Mouse (Mus musculus) MEL (cell line): ENCODE measurements around the gene Chmp3.

Experiments used
- CTCF ChIP-seq, 3 experiments: IDR thresholded peaks in 2 of 3; conservative IDR thresholded peaks in 1 of 3; 2 replicates each; pipeline ENCODE4 v1.5.1; 2011 to 2012; ENCODE audit warnings: low read length in 3 of 3, low read depth in 2 of 3, mild to moderate bottlenecking in 2 of 3, improper control_type of control experiment in 1 of 3, inconsistent platforms in 1 of 3, mixed read lengths in 1 of 3, moderate library complexity in 1 of 3; ENCODE audit not compliant: control insufficient read depth in 1 of 3, insufficient read depth in 1 of 3, poor library complexity in 1 of 3, severe bottlenecking in 1 of 3
- EP300 ChIP-seq, 2 experiments: IDR thresholded peaks; 2 replicates each; pipeline ENCODE4 v1.6.1; 2011; ENCODE audit warnings: improper control_type of control experiment in 2 of 2, low read length in 2 of 2, low read depth in 1 of 2, mild to moderate bottlenecking in 1 of 2
- MAFK ChIP-seq: IDR thresholded peaks from 2 replicates; pipeline ENCODE4 v1.6.1; 2011; ENCODE audit warnings: low read depth, mild to moderate bottlenecking, low read length, improper control_type of control experiment, borderline replicate concordance
- MXI1 ChIP-seq: IDR thresholded peaks from 2 replicates; pipeline ENCODE4 v1.6.1; 2011; ENCODE audit warnings: mild to moderate bottlenecking, low read depth, low read length, improper control_type of control experiment
- POLR2A ChIP-seq, 2 experiments: IDR thresholded peaks; 2 replicates each; pipeline ENCODE4 v1.6.1; 2011 to 2012; ENCODE audit warnings: low read length in 2 of 2, mild to moderate bottlenecking in 2 of 2, control low read depth in 1 of 2, improper control_type of control experiment in 1 of 2, low read depth in 1 of 2, moderate library complexity in 1 of 2; ENCODE audit not compliant: control insufficient read depth in 1 of 2, insufficient read depth in 1 of 2, poor library complexity in 1 of 2
- RAD21 ChIP-seq: IDR thresholded peaks from 2 replicates; pipeline ENCODE4 v1.6.1; 2011; ENCODE audit warnings: mild to moderate bottlenecking, low read depth, low read length, improper control_type of control experiment
- TBP ChIP-seq: IDR thresholded peaks from 2 replicates; pipeline ENCODE4 v1.8.0; 2011; ENCODE audit warnings: low read depth, low read length, improper control_type of control experiment
- USF1 ChIP-seq: IDR thresholded peaks from 2 replicates; pipeline ENCODE4 v1.6.1; 2014; ENCODE audit warnings: low read depth, mild to moderate bottlenecking, inconsistent platforms, low read length, improper control_type of control experiment, moderate library complexity
- ZC3H11A ChIP-seq: IDR thresholded peaks from 2 replicates; pipeline ENCODE4 v1.6.1; 2012; ENCODE audit warnings: low read depth, mild to moderate bottlenecking, inconsistent platforms, low read length, improper control_type of control experiment

GRCm38 (mm10) chr6:71624723-71625122, 81.1 kb downstream of the Chmp3 start:
- TF ChIP-seq POLR2A (IDR thresholded peaks at IDR 0.05; ENCODE audit: control insufficient read depth in 1 of 2, insufficient read depth in 1 of 2, low read depth in 1 of 2, low read length in 2 of 2, poor library complexity in 1 of 2) = no peak
- TF ChIP-seq MAFK = no peak
- TF ChIP-seq ZC3H11A = no peak
- TF ChIP-seq CTCF (IDR thresholded peaks at IDR 0.05 in 2 of 3, conservative IDR thresholded peaks at IDR 0.05 in 1 of 3; ENCODE audit: control insufficient read depth in 1 of 3, insufficient read depth in 1 of 3, low read depth in 2 of 3, low read length in 3 of 3, poor library complexity in 1 of 3, severe bottlenecking in 1 of 3) = no peak
- TF ChIP-seq EP300 (IDR thresholded peaks at IDR 0.05; ENCODE audit: low read depth in 1 of 2, low read length in 2 of 2) = no peak
- no peak for TF ChIP-seq TBP
- TF ChIP-seq RAD21 = no peak
- TF ChIP-seq USF1 = no peak
- no peak for TF ChIP-seq MXI1
